Mouse (Mus musculus): ENCODE measurements at regions not wholly inside any gene's neighbourhood (a gene's known extent, or its start where the extent isn't known, plus 50 kb on each side); places are given as distances from the start of the nearest gene placed in this dataset.

DNA sequence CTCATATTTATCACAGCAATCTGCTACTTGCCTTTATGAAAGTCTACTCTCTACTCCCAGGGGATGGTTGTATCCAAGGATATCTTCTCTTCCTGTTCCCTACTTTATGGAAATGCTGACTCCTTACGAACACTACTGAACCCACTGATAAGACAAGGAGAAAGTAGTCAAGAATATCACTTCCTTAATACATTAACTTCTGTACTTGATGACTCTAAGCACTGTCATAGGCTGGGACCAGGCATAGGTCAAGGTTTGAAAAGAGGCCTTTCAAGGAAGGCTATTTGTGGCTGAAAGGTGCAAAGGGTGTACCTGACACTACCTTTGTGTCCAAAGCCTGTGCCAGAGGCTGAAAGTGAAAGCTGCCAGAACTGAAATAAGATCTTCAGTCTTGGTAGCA, 164.2 kb upstream of the S100g start:
- no peaks in the 10 kb centered on the region for H3K36me3 ChIP-seq
- no peak for ATAC-seq (ENCODE audit: insufficient number of reproducible peaks, low FRiP score, low TSS enrichment, low read depth)
- H3K9ac ChIP-seq, result no peak overlapping the region
- H3K4me3 ChIP-seq, result no peak overlapping the region
- no peaks in the 10 kb centered on the region for H3K9me3 ChIP-seq
- H3K27me3 ChIP-seq, result peaks cover 9% of the 10 kb centered on the region; the same call in 1 of the 2 replicates
- no peak overlapping the region for H3K4me2 ChIP-seq
- no peaks in the 10 kb centered on the region for H3K4me1 ChIP-seq
- WGBS, result 79% methylated on average over 1 of the region's 1 CpGs
- no peak overlapping the region for H3K27ac ChIP-seq

DNA sequence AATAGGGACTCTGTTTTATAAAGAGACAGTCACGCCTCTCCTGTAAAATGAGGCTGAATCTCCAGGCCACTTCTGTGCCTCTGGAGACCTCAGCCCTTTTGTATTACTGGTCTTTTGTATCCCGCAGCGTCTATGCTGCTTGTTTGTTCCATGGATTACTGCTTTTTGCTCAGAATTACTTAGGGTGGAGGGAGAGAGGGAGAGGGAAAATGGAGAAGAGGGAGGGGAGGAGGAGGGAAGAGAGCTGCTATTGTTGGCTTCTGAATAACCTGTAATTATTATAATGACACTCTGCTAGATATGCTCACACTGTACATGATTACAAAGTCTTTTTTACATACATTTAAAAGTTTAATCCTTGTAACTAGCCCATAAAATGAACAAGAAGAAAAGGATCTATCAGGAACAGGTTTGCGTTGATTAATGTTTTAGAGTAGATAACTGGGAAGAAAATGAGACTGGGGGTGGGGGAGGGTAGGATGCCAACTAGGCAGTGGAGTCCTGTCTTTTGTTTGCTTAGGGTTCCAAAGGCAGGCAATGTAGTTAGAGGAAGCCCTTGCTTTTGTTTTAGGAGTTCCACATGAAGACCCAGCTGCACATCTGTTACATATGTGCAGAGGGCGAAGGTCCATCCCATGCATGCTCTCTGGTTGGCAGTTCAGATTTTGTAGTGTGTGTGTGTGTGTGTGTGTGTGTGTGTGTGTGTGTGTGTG, 153.4 kb upstream of the S100g start:
- ATAC-seq (ENCODE audit: insufficient number of reproducible peaks, low FRiP score, low TSS enrichment, low read depth), result no peak
- Histone ChIP-seq H3K9ac (no peak overlapping the region), H3K4me2 (no peak overlapping the region), H3K4me3 (no peak overlapping the region), H3K27ac (no peak overlapping the region), H3K36me3 (no peaks in the 10 kb centered on the region), H3K27me3 (no peaks in the 10 kb centered on the region; the same call in 1 of the 2 replicates), H3K9me3 (no peaks in the 10 kb centered on the region), H3K4me1 (no peaks in the 10 kb centered on the region)
- whole genome bisulfite sequencing, result 76% methylated on average over 5 of the region's 5 CpGs

DNA sequence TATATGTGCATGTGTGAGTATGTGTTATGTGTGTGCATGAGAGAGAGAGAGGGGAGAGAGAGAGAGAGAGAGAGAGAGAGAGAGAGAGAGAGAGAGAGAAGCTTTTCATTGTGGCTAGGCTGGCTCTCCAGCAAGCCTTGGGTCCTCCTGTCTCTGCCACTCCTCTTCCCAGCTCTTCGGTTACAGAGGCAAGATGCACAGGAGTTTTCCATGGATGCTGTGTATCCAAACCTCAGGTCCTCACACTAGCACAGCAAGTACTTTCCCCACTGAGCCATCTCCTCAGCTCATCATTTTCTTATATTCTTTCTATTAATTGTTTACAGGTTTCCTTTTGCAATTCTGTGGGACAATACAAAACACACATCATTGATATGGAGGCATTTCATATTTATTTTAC, 152.8 kb upstream of the S100g start:
- Histone ChIP-seq H3K9ac (no peak overlapping the region), H3K9me3 (no peaks in the 10 kb centered on the region)
- WGBS, result 73% methylated on average over 1 of the region's 1 CpGs

DNA sequence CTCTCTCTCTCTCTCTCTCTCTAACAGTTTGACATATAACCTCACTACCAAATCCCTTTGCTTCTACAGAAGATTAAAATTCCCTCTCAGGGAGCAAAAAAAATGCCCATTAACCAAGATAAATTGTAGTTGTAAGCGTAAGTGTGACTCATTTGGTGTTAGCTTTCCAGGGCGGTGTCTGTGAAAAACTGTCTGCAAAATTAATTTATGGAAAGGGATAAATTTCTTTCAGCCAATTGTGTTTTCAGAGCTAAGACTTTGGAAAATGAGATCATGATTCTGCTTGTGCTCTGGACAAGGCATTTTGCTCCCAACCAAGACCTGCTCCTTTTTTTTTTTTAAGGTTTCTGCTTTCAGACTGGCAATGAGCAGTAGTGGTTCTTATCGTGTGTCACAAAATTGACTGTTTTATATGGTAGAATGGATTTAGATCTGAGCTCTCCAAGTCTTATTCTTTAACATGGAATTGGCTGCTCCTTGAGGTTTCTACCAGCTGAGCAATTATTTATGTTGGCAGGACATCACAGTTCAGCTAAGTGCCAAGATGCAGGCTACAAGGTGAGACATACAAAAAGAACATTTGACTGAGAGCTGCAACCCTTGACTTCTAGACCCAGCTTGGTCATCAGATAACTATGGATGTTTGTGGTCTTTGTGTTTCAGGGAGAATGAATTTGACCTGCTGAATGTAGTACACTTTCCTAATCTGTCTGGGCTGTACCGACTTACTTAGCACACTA, 130.8 kb upstream of the S100g start:
- no peaks in the 10 kb centered on the region for H3K9me3 ChIP-seq
- H3K36me3 ChIP-seq, result no peaks in the 10 kb centered on the region
- ATAC-seq (ENCODE audit: insufficient number of reproducible peaks, low FRiP score, low TSS enrichment, low read depth), result no peak
- no peak overlapping the region for H3K4me3 ChIP-seq
- 64% methylated on average over 4 of the region's 4 CpGs for WGBS
- H3K9ac ChIP-seq, result no peak overlapping the region
- no peak overlapping the region for H3K27ac ChIP-seq
- H3K4me2 ChIP-seq, result no peak overlapping the region
- no peaks in the 10 kb centered on the region for H3K27me3 ChIP-seq
- H3K4me1 ChIP-seq, result no peaks in the 10 kb centered on the region

More for the DNA sequence above, 152.8 kb upstream of the S100g start:
- H3K27me3 ChIP-seq, result no peaks in the 10 kb centered on the region; the same call in 1 of the 2 replicates
- H3K4me2 ChIP-seq, result no peak overlapping the region
- no peak for ATAC-seq (ENCODE audit: insufficient number of reproducible peaks, low FRiP score, low TSS enrichment, low read depth)
- H3K4me3 ChIP-seq, result no peak overlapping the region
- no peak overlapping the region for H3K27ac ChIP-seq
- H3K36me3 ChIP-seq, result no peaks in the 10 kb centered on the region
- H3K4me1 ChIP-seq, result no peaks in the 10 kb centered on the region

All from limb, embryonic 15.5 days (tissue).